In the genomic region with DNA sequence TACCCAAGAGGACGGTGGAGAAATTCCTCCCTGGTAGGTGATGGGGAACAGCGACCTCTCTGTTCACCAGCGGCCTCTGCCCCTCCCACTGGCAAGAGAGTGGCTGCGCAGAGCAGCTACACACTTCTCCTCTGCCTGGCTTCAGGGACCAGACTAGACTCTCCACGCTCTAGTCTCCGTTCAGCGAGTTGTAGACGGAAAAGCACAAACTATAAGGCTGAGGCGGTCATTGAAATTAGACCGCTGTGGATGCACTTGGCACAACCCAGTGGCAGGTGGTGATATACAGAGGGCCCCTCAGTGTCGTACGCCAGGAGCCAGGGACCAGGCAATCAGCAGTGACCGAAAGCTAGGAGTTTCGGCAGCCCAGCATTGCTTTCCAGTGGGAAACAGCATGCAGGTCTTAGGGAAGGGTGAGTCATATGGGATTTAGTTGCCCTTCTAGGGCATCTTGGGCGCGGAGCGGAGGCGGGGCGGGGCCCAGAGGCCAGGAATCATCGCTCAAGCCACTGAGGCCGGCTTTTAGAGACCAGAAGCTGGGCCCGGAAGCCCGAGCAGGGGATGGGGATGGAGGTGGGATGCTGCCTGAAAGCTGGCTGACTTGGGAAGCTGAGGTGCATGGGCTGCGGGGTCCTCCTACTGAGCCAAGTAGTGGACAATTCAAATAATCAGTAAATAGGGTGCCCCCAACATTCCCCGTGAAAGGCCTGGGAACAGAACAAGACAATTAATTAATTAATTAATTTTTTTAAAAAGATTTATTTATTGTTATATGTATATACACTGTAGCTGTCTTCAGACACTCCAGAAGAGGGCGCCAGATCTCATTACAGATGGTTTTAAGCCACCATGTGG, we compare ENCODE assay signal across 8 mouse cellular contexts. TPM values are rescaled to one million over a fixed set of nuclear protein-coding genes. Genes with fewer than 3 reads are reported as not detected.
DNase-seq lines count a peak whose midpoint lies in the region; ATAC-seq and TF ChIP-seq lines count a peak whose summit lies in the region.

No protein-coding gene starts in this region.

- TF ChIP-seq CTCF in liver, embryonic 14.5 days (IDR thresholded peaks at IDR 0.05; ENCODE audit: low read depth): peak; percentile 67

- H3K27me3 ChIP-seq in forebrain, embryonic 11.5 days (ENCODE audit: control insufficient read depth, insufficient read depth, low read length): no peaks in the 10 kb centered on the region
- H3K27me3 ChIP-seq in hindbrain, embryonic 16.5 days (replicated peaks; ENCODE audit: control insufficient read depth, insufficient read depth, low read length): no peaks in the 10 kb centered on the region
- H3K27me3 ChIP-seq in liver, embryonic 14.5 days (ENCODE audit: control insufficient read depth, insufficient read depth, low read length): no peaks in the 10 kb centered on the region
- no peaks in the 10 kb centered on the region for H3K27me3 ChIP-seq in neural tube, embryonic 11.5 days (ENCODE audit: control insufficient read depth, insufficient read depth, low read length)

- peak overlapping the region; percentile 35 for H3K4me3 ChIP-seq in brown adipose tissue, adult 24 weeks (ENCODE audit: insufficient read depth, low read depth, low read length)
- peak overlapping the region; percentile 36 for H3K4me3 ChIP-seq in forebrain, embryonic 11.5 days (ENCODE audit: low read depth, low read length)
- H3K4me3 ChIP-seq in hindbrain, embryonic 16.5 days (ENCODE audit: low read length): peak overlapping the region; percentile 41
- peak overlapping the region; percentile 43 to 67 for H3K4me3 ChIP-seq in liver, embryonic 14.5 days (ENCODE audit: insufficient read depth in 1 of 2, low read depth in 2 of 2, low read length in 2 of 2)
- H3K4me3 ChIP-seq in neural tube, embryonic 11.5 days (ENCODE audit: low read depth, low read length): peak overlapping the region; percentile 32

- H3K4me1 ChIP-seq in brown adipose tissue, adult 24 weeks (ENCODE audit: control insufficient read depth, insufficient read depth, insufficient read length, low read length): no peaks in the 10 kb centered on the region
- no peaks in the 10 kb centered on the region for H3K4me1 ChIP-seq in forebrain, embryonic 11.5 days (replicated peaks; ENCODE audit: control insufficient read depth, insufficient read depth, low read length)
- peaks cover 2% of the 10 kb centered on the region; the same call in 1 of the 2 replicates for H3K4me1 ChIP-seq in hindbrain, embryonic 16.5 days (ENCODE audit: control insufficient read depth, insufficient read depth, low read depth, low read length)
- H3K4me1 ChIP-seq in liver, embryonic 14.5 days (replicated peaks; ENCODE audit: control insufficient read depth in 2 of 2, insufficient read depth in 2 of 2, low read length in 1 of 2): peaks cover 0 to 2% of the 10 kb centered on the region in 2 experiments; a peak in 1 of 4 replicates
- no peaks in the 10 kb centered on the region for H3K4me1 ChIP-seq in neural tube, embryonic 11.5 days (ENCODE audit: control insufficient read depth, insufficient read depth, low read length)

- peak; percentile 12 for DNase-seq in kidney, adult 11 months
- no peak for DNase-seq in kidney, adult 9 months
- peak; percentile 80 for DNase-seq in forebrain, embryonic 11.5 days (ENCODE audit: low spot score)
- DNase-seq in liver, embryonic 14.5 days (ENCODE audit: low read depth in 3 of 3, low spot score in 3 of 3): peak in 1 of 3 experiments; percentile 26
- DNase-seq in neural tube, embryonic 11.5 days (ENCODE audit: low spot score): peak; percentile 71
- no peak for DNase-seq in frontal cortex, postnatal 36 days (ENCODE audit: low spot score in 2 of 2)

- H3K9ac ChIP-seq in forebrain, embryonic 11.5 days (ENCODE audit: low read length): peak overlapping the region; percentile 62
- H3K9ac ChIP-seq in hindbrain, embryonic 16.5 days (ENCODE audit: low read depth, low read length): peak overlapping the region; percentile 60
- no peak overlapping the region for H3K9ac ChIP-seq in liver, embryonic 14.5 days (replicated peaks)
- peak overlapping the region; percentile 16 for H3K9ac ChIP-seq in neural tube, embryonic 11.5 days (ENCODE audit: low read length)

- peak; percentile 92 for ATAC-seq in forebrain, embryonic 11.5 days (replicated peaks; ENCODE audit: low FRiP score)
- ATAC-seq in hindbrain, embryonic 16.5 days: peak; percentile 94
- ATAC-seq in liver, embryonic 14.5 days (ENCODE audit: insufficient read depth): peak; percentile 65; the same call in 1 of the 2 replicates
- peak; percentile 78 for ATAC-seq in neural tube, embryonic 11.5 days (ENCODE audit: insufficient read depth, low FRiP score, low TSS enrichment)

- peak overlapping the region; percentile 57 for H3K4me2 ChIP-seq in forebrain, embryonic 11.5 days (ENCODE audit: low read depth, low read length, severe bottlenecking)
- H3K4me2 ChIP-seq in hindbrain, embryonic 16.5 days (ENCODE audit: low read length): peak overlapping the region; percentile 64
- peak overlapping the region; percentile 64 for H3K4me2 ChIP-seq in liver, embryonic 14.5 days (ENCODE audit: low read depth)
- peak overlapping the region; percentile 63 for H3K4me2 ChIP-seq in neural tube, embryonic 11.5 days (ENCODE audit: low read depth)

- no peak for TF ChIP-seq EP300 in liver, embryonic 14.5 days (IDR thresholded peaks at IDR 0.05; ENCODE audit: low read depth)

- H3K36me3 ChIP-seq in forebrain, embryonic 11.5 days (ENCODE audit: control insufficient read depth, insufficient read depth, low read length): no peaks in the 10 kb centered on the region
- no peaks in the 10 kb centered on the region for H3K36me3 ChIP-seq in hindbrain, embryonic 16.5 days (ENCODE audit: control insufficient read depth, insufficient read depth, low read length)
- H3K36me3 ChIP-seq in liver, embryonic 14.5 days (replicated peaks; ENCODE audit: control insufficient read depth, insufficient read depth, low read depth): no peaks in the 10 kb centered on the region
- H3K36me3 ChIP-seq in neural tube, embryonic 11.5 days (ENCODE audit: control insufficient read depth, insufficient read depth, low read length): no peaks in the 10 kb centered on the region

- no peak overlapping the region for H3K27ac ChIP-seq in brown adipose tissue, adult 24 weeks (replicated peaks; ENCODE audit: low read depth, low read length)
- no peak overlapping the region for H3K27ac ChIP-seq in forebrain, embryonic 11.5 days (ENCODE audit: low read depth, low read length)
- H3K27ac ChIP-seq in hindbrain, embryonic 16.5 days (ENCODE audit: low read depth, low read length): peak overlapping the region; percentile 69
- H3K27ac ChIP-seq in liver, embryonic 14.5 days: no peak overlapping the region
- H3K27ac ChIP-seq in neural tube, embryonic 11.5 days (ENCODE audit: low read depth, low read length): no peak overlapping the region

- 3% methylated on average over 26 of the region's 26 CpGs for WGBS in forebrain, embryonic 11.5 days
- 2% methylated on average over 26 of the region's 26 CpGs for WGBS in hindbrain, embryonic 16.5 days
- WGBS in liver, embryonic 14.5 days (ENCODE audit: insufficient replicate concordance): 6% methylated on average over 26 of the region's 26 CpGs
- WGBS in neural tube, embryonic 11.5 days: 3% methylated on average over 26 of the region's 26 CpGs

- no peaks in the 10 kb centered on the region for H3K9me3 ChIP-seq in forebrain, embryonic 11.5 days (ENCODE audit: control insufficient read depth, low read length)
- no peaks in the 10 kb centered on the region for H3K9me3 ChIP-seq in hindbrain, embryonic 16.5 days (ENCODE audit: control insufficient read depth, low read length)
- H3K9me3 ChIP-seq in liver, embryonic 14.5 days (ENCODE audit: control insufficient read depth, low read length): no peaks in the 10 kb centered on the region
- no peaks in the 10 kb centered on the region for H3K9me3 ChIP-seq in neural tube, embryonic 11.5 days (ENCODE audit: control insufficient read depth, low read length)

RNA-seq across cellular contexts. Expression of a gene that starts 6.9 kb away (rescaled TPM):
- polyA plus RNA-seq in brown adipose tissue, adult 24 weeks (2012; ENCODE audit: insufficient read depth, insufficient read length, missing spikeins): 0.32 and 1.4 TPM in 2 replicates
- polyA plus RNA-seq in forebrain, embryonic 11.5 days (2014; fragmentation: Nextera tagmentation; extraction: Ambion mirVana): 0.16 and 0.21 TPM in 2 replicates
- polyA plus RNA-seq in hindbrain, embryonic 16.5 days (2015; fragmentation: Nextera tagmentation; extraction: Ambion mirVana): 4.2 and 4.3 TPM in 2 replicates
- polyA plus RNA-seq in liver, embryonic 14.5 days (2012; rRNA removed): 0.12 and 0.16 TPM in 2 replicates
- polyA plus RNA-seq in liver, embryonic 14.5 days (2014; fragmentation: Nextera tagmentation; extraction: Ambion mirVana): 0.08 and 0.15 TPM in 2 replicates
- 0.17 and 0.28 TPM in 2 replicates for polyA plus RNA-seq in neural tube, embryonic 11.5 days (2014; fragmentation: Nextera tagmentation; extraction: Ambion mirVana)

RNA-seq across cellular contexts. Expression of a gene that starts 20.5 kb away (rescaled TPM):
- 59.2 and 66.9 TPM in 2 replicates for polyA plus RNA-seq in brown adipose tissue, adult 24 weeks (2012; ENCODE audit: insufficient read depth, insufficient read length, missing spikeins)
- 158 and 179 TPM in 2 replicates for polyA plus RNA-seq in forebrain, embryonic 11.5 days (2014; fragmentation: Nextera tagmentation; extraction: Ambion mirVana)
- 110 and 111 TPM in 2 replicates for polyA plus RNA-seq in hindbrain, embryonic 16.5 days (2015; fragmentation: Nextera tagmentation; extraction: Ambion mirVana)
- 19.9 and 34.5 TPM in 2 replicates for polyA plus RNA-seq in liver, embryonic 14.5 days (2012; rRNA removed)
- polyA plus RNA-seq in liver, embryonic 14.5 days (2014; fragmentation: Nextera tagmentation; extraction: Ambion mirVana): 54.8 and 59.7 TPM in 2 replicates
- polyA plus RNA-seq in neural tube, embryonic 11.5 days (2014; fragmentation: Nextera tagmentation; extraction: Ambion mirVana): 164 and 172 TPM in 2 replicates

RNA-seq across cellular contexts. Expression of a gene that starts 20.6 kb away (rescaled TPM):
- 31.0 and 35.3 TPM in 2 replicates for polyA plus RNA-seq in brown adipose tissue, adult 24 weeks (2012; ENCODE audit: insufficient read depth, insufficient read length, missing spikeins)
- 399 and 410 TPM in 2 replicates for polyA plus RNA-seq in forebrain, embryonic 11.5 days (2014; fragmentation: Nextera tagmentation; extraction: Ambion mirVana)
- polyA plus RNA-seq in hindbrain, embryonic 16.5 days (2015; fragmentation: Nextera tagmentation; extraction: Ambion mirVana): 158 and 167 TPM in 2 replicates
- 34.5 and 51.3 TPM in 2 replicates for polyA plus RNA-seq in liver, embryonic 14.5 days (2012; rRNA removed)
- polyA plus RNA-seq in liver, embryonic 14.5 days (2014; fragmentation: Nextera tagmentation; extraction: Ambion mirVana): 85.7 and 90.8 TPM in 2 replicates
- polyA plus RNA-seq in neural tube, embryonic 11.5 days (2014; fragmentation: Nextera tagmentation; extraction: Ambion mirVana): 330 and 340 TPM in 2 replicates

RNA-seq across cellular contexts. Expression of a gene that starts 26.5 kb away (rescaled TPM):
- 44.2 and 46.1 TPM in 2 replicates for polyA plus RNA-seq in brown adipose tissue, adult 24 weeks (2012; ENCODE audit: insufficient read depth, insufficient read length, missing spikeins)
- 54.4 and 67.3 TPM in 2 replicates for polyA plus RNA-seq in forebrain, embryonic 11.5 days (2014; fragmentation: Nextera tagmentation; extraction: Ambion mirVana)
- polyA plus RNA-seq in hindbrain, embryonic 16.5 days (2015; fragmentation: Nextera tagmentation; extraction: Ambion mirVana): 104 and 113 TPM in 2 replicates
- 16.7 and 24.7 TPM in 2 replicates for polyA plus RNA-seq in liver, embryonic 14.5 days (2012; rRNA removed)
- 16.9 and 18.7 TPM in 2 replicates for polyA plus RNA-seq in liver, embryonic 14.5 days (2014; fragmentation: Nextera tagmentation; extraction: Ambion mirVana)
- 59.4 and 68.4 TPM in 2 replicates for polyA plus RNA-seq in neural tube, embryonic 11.5 days (2014; fragmentation: Nextera tagmentation; extraction: Ambion mirVana)

RNA-seq across cellular contexts. Expression of a gene that starts 26.7 kb away (rescaled TPM):
- 84.3 and 92.4 TPM in 2 replicates for polyA plus RNA-seq in brown adipose tissue, adult 24 weeks (2012; ENCODE audit: insufficient read depth, insufficient read length, missing spikeins)
- polyA plus RNA-seq in forebrain, embryonic 11.5 days (2014; fragmentation: Nextera tagmentation; extraction: Ambion mirVana): 64.9 and 69.6 TPM in 2 replicates
- 23.4 and 24.0 TPM in 2 replicates for polyA plus RNA-seq in hindbrain, embryonic 16.5 days (2015; fragmentation: Nextera tagmentation; extraction: Ambion mirVana)
- 65.8 and 81.4 TPM in 2 replicates for polyA plus RNA-seq in liver, embryonic 14.5 days (2012; rRNA removed)
- polyA plus RNA-seq in liver, embryonic 14.5 days (2014; fragmentation: Nextera tagmentation; extraction: Ambion mirVana): 87.0 and 91.4 TPM in 2 replicates
- 55.9 and 56.5 TPM in 2 replicates for polyA plus RNA-seq in neural tube, embryonic 11.5 days (2014; fragmentation: Nextera tagmentation; extraction: Ambion mirVana)

Comparison
In these comparisons a context has a peak if more than half of its experiments do, and no peak if none do; other contexts are left out.
1. DNase-seq: peak in kidney, adult 11 months (single experiment), forebrain, embryonic 11.5 days (single experiment) and neural tube, embryonic 11.5 days (single experiment); none in kidney, adult 9 months (single experiment) and frontal cortex, postnatal 36 days (0 of 2).
2. Peak in every context shown above with its lines, with median percentiles within 50 percentile points of each other: H3K4me3 ChIP-seq, ATAC-seq and H3K4me2 ChIP-seq.